Mouse (Mus musculus): Measurements from ENCODE around the gene Fndc10.
"Not testable (repeated sequence)": the region's sequence is repeated elsewhere in the genome, so short reads cannot be mapped to it uniquely, and the experiment has no call there.

Gene Fndc10

GRCm38 (mm10) chr4:155694111-155694481, at the start of gene Fndc10:
Gene Fndc10, plus strand, starts transcription at chr4:155694342.
- DNase-seq = peak; percentile 90 to 92

DNA sequence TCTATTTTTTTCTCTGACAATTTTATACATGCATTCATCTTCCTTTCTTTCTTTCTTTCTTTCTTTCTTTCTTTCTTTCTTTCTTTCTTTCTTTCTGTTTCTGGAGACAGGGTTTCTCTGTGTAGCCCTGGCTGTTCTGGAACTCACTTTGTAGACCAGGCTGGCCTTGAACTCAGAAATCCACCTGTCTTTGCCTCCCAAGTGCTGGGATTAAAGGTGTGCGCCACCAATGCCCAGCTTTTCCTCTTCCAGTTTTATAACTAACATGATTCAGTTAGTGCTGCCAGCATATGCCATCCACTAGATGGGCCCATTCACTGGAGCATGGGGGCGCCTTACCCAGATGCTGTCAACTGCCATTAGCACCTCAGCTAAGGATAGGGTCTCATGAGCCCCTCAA, 48.8 kb upstream of the Fndc10 start, which contains the start of gene Gm10563:
Gm10563 (minus strand) TSS at position 101 of the 400 bp plus-strand sequence.
- not testable (repeated sequence) for DNase-seq

- DNase-seq = no peak
Measured at GRCm38 (mm10) chr4:155645721-155646120, 48.4 kb upstream of the Fndc10 start.

DNA sequence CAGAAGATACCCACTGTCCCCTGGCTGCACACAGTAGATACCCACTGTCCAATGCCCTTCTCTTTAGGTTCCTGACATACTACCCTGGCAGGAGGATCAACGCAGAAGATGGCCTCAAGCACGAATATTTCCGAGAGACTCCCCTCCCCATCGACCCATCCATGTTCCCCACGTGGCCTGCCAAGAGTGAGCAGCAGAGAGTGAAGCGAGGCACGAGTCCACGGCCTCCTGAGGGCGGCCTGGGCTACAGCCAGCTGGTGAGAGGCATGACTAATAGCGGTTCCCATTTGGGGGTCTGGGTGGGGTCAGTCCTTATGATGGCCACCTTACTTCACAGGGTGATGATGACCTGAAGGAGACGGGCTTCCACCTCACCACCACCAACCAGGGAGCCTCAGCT, 44.8 kb upstream of the Fndc10 start:
- DNase-seq = peak in 1 of 2 experiments; percentile 29

GRCm38 (mm10) chr4:155651553-155652269, 42.4 kb upstream of the Fndc10 start:
- peak in 1 of 2 experiments; percentile 10 for DNase-seq

GRCm38 (mm10) chr4:155652283-155653085, 41.7 kb upstream of the Fndc10 start:
- peak; percentile 58 to 70 for DNase-seq

- peak in 1 of 2 experiments; percentile 63 for DNase-seq
Measured at GRCm38 (mm10) chr4:155653086-155653450, 41.1 kb upstream of the Fndc10 start, which contains the start of gene Mmp23. Gene Mmp23, minus strand, starts transcription at chr4:155653384.

DNA sequence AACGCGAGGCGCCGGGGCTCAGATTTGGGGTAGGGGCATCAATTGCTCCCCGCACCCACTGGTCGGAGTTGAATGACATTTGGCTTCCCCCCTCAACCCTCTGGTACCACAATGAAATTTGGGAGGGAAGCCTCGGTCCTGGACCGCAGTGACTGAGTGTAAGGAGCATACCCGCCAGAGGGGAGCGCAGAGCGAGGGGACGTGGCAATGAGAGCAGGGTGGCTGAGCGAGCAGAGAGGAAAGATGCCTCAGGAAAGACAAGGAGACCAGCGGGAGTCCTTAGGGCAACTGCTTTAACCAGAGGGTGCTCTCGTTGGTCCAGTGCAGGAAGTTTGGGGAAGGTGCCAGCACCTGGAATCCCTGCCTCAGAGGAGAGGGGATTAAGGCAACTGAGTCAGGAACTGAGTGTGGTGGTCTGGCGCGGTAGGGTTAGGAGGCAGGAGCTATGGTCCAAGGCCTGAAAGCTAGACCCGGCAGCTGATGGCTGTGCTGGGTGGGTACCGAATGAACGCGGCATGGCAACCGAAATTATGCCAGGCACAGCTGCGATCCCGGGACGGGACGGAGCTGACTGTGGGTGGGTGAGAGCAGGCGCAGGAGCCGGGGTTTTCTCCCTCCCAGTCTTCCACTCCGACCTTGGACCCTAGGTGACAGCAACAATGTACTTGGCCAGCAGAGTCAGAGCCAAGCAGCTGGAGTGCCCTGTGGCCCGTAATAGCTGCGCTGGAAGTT, 40.5 kb upstream of the Fndc10 start:
- peak; percentile 68 to 69 for DNase-seq

DNA sequence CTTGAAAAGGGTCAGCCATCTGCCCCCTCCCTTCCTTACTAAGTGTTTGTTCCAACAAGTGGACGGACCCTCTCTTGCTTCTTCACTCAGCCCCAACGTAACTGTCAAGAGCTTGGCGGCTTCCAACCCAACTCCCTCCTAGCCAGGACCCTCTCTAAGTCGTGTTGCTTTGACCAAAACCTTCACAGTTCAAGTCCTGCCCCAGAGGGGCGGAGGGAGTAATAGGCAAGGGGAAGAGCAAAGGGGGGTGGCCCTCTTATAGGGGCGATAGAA, 40.0 kb upstream of the Fndc10 start:
- no peak for DNase-seq

- peak; percentile 71 to 72 for DNase-seq
Measured at GRCm38 (mm10) chr4:155654456-155655298, 39.5 kb upstream of the Fndc10 start.

DNA sequence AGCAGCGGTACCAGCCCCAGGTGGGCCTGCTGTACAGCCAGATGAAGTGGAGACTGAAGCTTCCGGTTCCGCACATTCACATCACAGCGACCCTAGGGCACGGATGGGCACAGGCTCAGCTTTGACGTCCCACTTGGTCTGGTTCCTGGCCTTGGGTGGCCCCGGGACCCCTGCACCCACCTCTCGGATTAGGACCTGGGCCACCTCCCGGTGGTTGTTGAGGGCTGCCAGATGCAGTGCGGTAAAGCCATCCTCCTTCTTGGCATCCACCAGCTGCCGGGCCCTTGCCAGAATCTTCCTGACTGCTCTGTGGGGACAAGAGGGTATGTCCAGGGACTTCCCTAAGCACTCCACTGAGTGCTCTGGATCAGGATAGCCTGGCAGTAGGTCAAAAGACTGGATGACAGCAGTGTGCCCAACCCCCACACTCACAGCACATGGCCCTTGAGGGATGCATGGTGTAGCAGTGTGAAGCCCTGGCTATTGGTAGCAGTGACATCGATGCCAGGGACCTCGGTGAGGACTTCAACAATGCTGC, 37.9 kb upstream of the Fndc10 start:
- peak; percentile 28 to 37 for DNase-seq

DNA sequence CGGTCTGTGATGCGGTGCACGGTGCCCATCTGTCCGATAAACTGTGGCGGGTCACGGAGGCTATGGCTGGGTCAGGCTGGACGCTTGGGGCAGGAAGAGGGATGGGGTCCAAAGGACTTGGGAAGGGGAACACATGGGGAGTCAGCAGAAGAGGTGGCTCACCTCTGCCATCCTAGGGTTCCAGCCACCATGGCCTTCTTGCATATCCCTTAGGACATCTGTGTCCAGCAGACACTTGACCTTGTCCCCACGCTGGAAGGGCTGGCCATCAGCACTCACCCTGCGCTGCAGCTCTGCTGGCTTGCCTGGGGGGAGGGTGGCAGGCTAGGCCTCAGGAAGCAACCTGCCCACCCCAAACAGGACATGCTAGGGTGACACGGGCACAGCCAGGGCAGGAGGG, 35.2 kb upstream of the Fndc10 start:
- DNase-seq = no peak

- no peak for DNase-seq
Measured at GRCm38 (mm10) chr4:155660641-155661040, 33.5 kb upstream of the Fndc10 start.

DNA sequence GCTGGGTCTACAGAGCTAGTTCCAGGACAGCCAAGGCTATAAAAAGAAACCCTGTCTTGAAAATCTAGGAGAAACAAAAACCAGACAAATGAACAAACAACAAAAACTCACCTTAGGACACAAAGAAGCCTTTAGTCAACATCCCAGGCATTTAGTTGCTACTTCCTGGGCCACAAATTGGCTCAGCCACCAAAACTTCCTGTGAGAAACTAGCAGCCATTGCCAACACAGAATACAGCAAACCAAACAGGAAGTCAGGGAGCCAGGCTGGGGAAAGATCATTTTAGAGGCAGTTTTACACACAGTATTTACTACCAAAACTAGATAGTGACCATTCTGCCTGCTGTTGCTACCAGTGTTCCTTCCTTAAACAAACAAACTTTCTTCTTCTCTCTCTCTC, 27.2 kb upstream of the Fndc10 start:
- no peak for DNase-seq

DNA sequence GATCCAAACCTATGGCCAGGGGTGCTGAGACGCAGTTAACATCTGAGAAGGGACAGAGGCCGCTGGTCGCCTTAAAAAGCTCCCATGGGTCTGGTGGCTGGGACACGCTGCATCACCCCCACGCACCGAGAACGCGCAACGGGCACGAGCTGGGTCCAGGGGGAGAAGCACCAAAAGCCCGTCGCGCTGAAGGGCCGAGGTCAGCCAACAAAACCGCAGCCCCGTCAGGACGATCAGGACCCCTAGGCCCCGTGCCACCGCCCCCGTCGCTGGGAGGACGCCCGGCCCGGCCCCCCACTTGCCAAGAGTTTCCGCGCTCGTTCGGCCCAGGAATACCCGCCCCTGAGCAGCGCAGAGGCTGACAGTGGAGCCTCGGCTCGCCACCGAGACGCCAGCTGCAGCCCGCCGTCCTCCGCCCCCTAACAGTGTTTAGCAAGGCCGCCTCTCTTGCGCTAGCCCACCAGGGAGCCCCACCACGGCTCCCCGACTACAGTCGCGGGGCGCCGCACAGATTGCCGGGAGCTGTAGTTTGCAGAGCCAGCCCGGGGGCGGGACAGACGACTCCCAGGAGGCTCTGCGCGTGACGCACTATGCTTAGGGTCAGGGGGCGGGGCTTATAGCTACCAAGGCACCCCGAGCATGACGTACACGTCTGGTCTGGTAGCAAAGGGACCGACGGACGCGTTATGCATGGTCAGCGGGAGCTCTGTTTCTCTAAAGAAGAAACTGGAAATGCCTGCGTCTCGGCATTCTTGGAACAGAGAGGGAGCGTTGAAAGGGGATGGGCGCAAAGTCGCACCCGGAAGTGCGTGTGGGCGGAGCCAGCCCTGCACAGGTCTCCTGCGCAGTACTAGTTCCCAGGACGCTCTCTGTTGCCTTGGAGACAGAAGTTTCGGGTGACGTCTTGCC, 25.2 kb upstream of the Fndc10 start, which contains the start of gene Mib2:
Mib2 (minus strand) TSS at position 510 of the 909 bp plus-strand sequence.
- DNase-seq = peak; percentile 97 to 98

GRCm38 (mm10) chr4:155669598-155670075, 24.5 kb upstream of the Fndc10 start:
- no peak for DNase-seq

GRCm38 (mm10) chr4:155670236-155670635, 23.9 kb upstream of the Fndc10 start:
- DNase-seq = not testable (repeated sequence)

GRCm38 (mm10) chr4:155672082-155672481, 22.1 kb upstream of the Fndc10 start:
- no peak for DNase-seq

- peak; percentile 61 to 72 for DNase-seq
Measured at GRCm38 (mm10) chr4:155675991-155676390, 18.2 kb upstream of the Fndc10 start.

DNA sequence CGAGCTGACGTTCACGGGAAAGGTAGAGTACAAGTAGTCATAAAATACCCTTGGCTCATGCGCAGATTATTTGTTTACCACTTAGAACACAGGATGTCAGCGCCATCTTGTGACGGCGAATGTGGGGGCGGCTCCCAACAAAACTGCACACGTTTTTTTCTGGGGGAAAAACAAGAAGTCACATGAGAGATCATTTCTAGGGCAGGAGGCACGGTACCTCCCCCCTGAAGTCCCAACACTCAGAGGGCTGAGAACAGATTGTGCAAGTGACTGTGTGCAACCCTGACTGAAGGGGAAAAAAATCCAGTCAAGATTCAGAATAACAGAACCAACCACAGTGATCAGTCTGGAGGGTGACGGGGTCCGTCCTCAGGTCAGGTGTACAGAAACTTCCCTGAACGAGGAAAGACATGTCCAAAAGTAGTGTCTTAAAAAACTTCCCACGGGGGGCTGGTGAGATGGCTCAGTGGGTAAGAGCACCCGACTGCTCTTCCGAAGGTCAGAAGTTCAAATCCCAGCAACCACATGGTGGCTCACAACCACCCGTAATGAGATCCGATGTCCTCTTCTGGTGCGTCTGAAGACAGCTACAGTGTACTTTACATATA, 10.4 kb upstream of the Fndc10 start:
- not testable (repeated sequence) for DNase-seq

Measured in cerebellum, adult 18-20 months (tissue).